Mouse (Mus musculus) MEL (cell line): ENCODE measurements around the gene Tifa. TPM values are rescaled to one million over a fixed set of nuclear protein-coding genes. Genes with fewer than 3 reads are reported as not detected.

ENCODE experiments used
- DNase-seq: peaks from one replicate; pipeline ENCODE4 v3.0.0; 2011; ENCODE audit warnings: low read depth, low spot score
- H3K27ac ChIP-seq: 2 replicates; pipeline ENCODE4 v1.5.1; 2012; ENCODE audit warnings: low read depth, mild to moderate bottlenecking, control low read depth, low read length, moderate library complexity; ENCODE audit not compliant: control insufficient read depth
- H3K27me3 ChIP-seq, 2 experiments: fragments of 150-350 bp in 1 of 2; sonication (generic) in 1 of 2; 2 replicates each; pipeline ENCODE4 v1.6.1; 2012; ENCODE audit warnings: low read length in 2 of 2, mild to moderate bottlenecking in 2 of 2, improper control_type of control experiment in 1 of 2, moderate library complexity in 1 of 2; ENCODE audit not compliant: insufficient read depth in 2 of 2, control insufficient read depth in 1 of 2
- H3K36me3 ChIP-seq, 2 experiments: 2 replicates each; pipeline ENCODE4 v1.6.1; 2012 to 2014; ENCODE audit warnings: low read length in 2 of 2, improper control_type of control experiment in 1 of 2, inconsistent platforms in 1 of 2, mild to moderate bottlenecking in 1 of 2; ENCODE audit not compliant: insufficient read depth in 2 of 2, control insufficient read depth in 1 of 2
- H3K4me1 ChIP-seq, 2 experiments: fragments of 150-350 bp in 1 of 2; sonication (generic) in 1 of 2; 2 replicates each; pipeline ENCODE4 v1.6.1; 2012; ENCODE audit warnings: low read length in 2 of 2, improper control_type of control experiment in 1 of 2, mild to moderate bottlenecking in 1 of 2; ENCODE audit not compliant: insufficient read depth in 2 of 2, control insufficient read depth in 1 of 2
- H3K4me3 ChIP-seq, 2 experiments: fragments of 150-350 bp in 1 of 2; sonication (generic) in 1 of 2; 2 replicates each; pipeline ENCODE4 v1.5.1; 2012; ENCODE audit warnings: low read depth in 2 of 2, low read length in 2 of 2, mild to moderate bottlenecking in 2 of 2, moderate library complexity in 2 of 2, control low read depth in 1 of 2, improper control_type of control experiment in 1 of 2; ENCODE audit not compliant: control insufficient read depth in 1 of 2, insufficient read depth in 1 of 2
- H3K79me2 ChIP-seq: 2 replicates; pipeline ENCODE4 v1.6.1; 2012; ENCODE audit warnings: mild to moderate bottlenecking, low read length, moderate library complexity; ENCODE audit not compliant: control insufficient read depth, poor library complexity, insufficient read depth
- H3K9ac ChIP-seq: 2 replicates; pipeline ENCODE4 v1.6.1; 2012; ENCODE audit warnings: low read depth, mild to moderate bottlenecking, control low read depth, low read length, moderate library complexity; ENCODE audit not compliant: control insufficient read depth, poor library complexity, severe bottlenecking
- H3K9me3 ChIP-seq: fragments of 150-350 bp; sonication (generic); replicated peaks from 2 replicates; pipeline ENCODE4 v1.6.1; 2012; ENCODE audit warnings: mild to moderate bottlenecking, low read length, improper control_type of control experiment, moderate library complexity; ENCODE audit not compliant: insufficient read depth
- BHLHE40 ChIP-seq: IDR thresholded peaks from 2 replicates; pipeline ENCODE4 v1.6.1; 2012; ENCODE audit warnings: low read depth, mild to moderate bottlenecking, inconsistent platforms, low read length, improper control_type of control experiment, borderline replicate concordance
- CHD1 ChIP-seq: IDR thresholded peaks from 2 replicates; pipeline ENCODE4 v1.6.1; 2012; ENCODE audit warnings: low read depth, mild to moderate bottlenecking, inconsistent platforms, low read length, improper control_type of control experiment
- CHD2 ChIP-seq: IDR thresholded peaks from 2 replicates; pipeline ENCODE4 v1.6.1; 2011; ENCODE audit warnings: low read length, improper control_type of control experiment
- CTCF ChIP-seq, 3 experiments: IDR thresholded peaks in 2 of 3; conservative IDR thresholded peaks in 1 of 3; 2 replicates each; pipeline ENCODE4 v1.5.1; 2011 to 2012; ENCODE audit warnings: low read length in 3 of 3, low read depth in 2 of 3, mild to moderate bottlenecking in 2 of 3, improper control_type of control experiment in 1 of 3, inconsistent platforms in 1 of 3, mixed read lengths in 1 of 3, moderate library complexity in 1 of 3; ENCODE audit not compliant: control insufficient read depth in 1 of 3, insufficient read depth in 1 of 3, poor library complexity in 1 of 3, severe bottlenecking in 1 of 3
- E2F4 ChIP-seq: IDR thresholded peaks from 2 replicates; pipeline ENCODE4 v1.6.1; 2011; ENCODE audit warnings: low read depth, low read length, improper control_type of control experiment, borderline replicate concordance
- ELF1 ChIP-seq: IDR thresholded peaks from 2 replicates; pipeline ENCODE4 v1.6.1; 2014; ENCODE audit warnings: low read depth, mild to moderate bottlenecking, inconsistent platforms, low read length, improper control_type of control experiment, moderate library complexity
- EP300 ChIP-seq, 2 experiments: IDR thresholded peaks; 2 replicates each; pipeline ENCODE4 v1.6.1; 2011; ENCODE audit warnings: improper control_type of control experiment in 2 of 2, low read length in 2 of 2, low read depth in 1 of 2, mild to moderate bottlenecking in 1 of 2
- ETS1 ChIP-seq: IDR thresholded peaks from 2 replicates; pipeline ENCODE4 v1.6.1; 2012; ENCODE audit warnings: low read depth, mild to moderate bottlenecking, inconsistent platforms, low read length, improper control_type of control experiment, moderate library complexity
- GABPA ChIP-seq: IDR thresholded peaks from 2 replicates; pipeline ENCODE4 v1.6.1; 2012; ENCODE audit warnings: low read depth, mild to moderate bottlenecking, inconsistent platforms, low read length, improper control_type of control experiment, moderate library complexity
- GATA1 ChIP-seq: IDR thresholded peaks from 2 replicates; pipeline ENCODE4 v1.6.1; 2011; ENCODE audit warnings: low read depth, low read length, improper control_type of control experiment
- HCFC1 ChIP-seq: IDR thresholded peaks from 2 replicates; pipeline ENCODE4 v1.6.1; 2012; ENCODE audit warnings: low read depth, mild to moderate bottlenecking, inconsistent platforms, low read length, improper control_type of control experiment, moderate library complexity
- JUND ChIP-seq: IDR thresholded peaks from 2 replicates; pipeline ENCODE4 v1.6.1; 2011; ENCODE audit warnings: low read depth, mild to moderate bottlenecking, improper control_type of control experiment, low read length
- KAT2A ChIP-seq: conservative IDR thresholded peaks from 2 replicates; pipeline ENCODE4 v1.6.1; 2012; ENCODE audit warnings: low read depth, low read length, improper control_type of control experiment, inconsistent platforms
- MAFK ChIP-seq: IDR thresholded peaks from 2 replicates; pipeline ENCODE4 v1.6.1; 2011; ENCODE audit warnings: low read depth, mild to moderate bottlenecking, low read length, improper control_type of control experiment, borderline replicate concordance
- MAX ChIP-seq: IDR thresholded peaks from 2 replicates; pipeline ENCODE4 v1.6.1; 2011; ENCODE audit warnings: low read length, improper control_type of control experiment
- MAZ ChIP-seq: IDR thresholded peaks from 2 replicates; pipeline ENCODE4 v1.6.1; 2012; ENCODE audit warnings: low read depth, mild to moderate bottlenecking, inconsistent platforms, low read length, improper control_type of control experiment
- MEF2A ChIP-seq: IDR thresholded peaks from 2 replicates; pipeline ENCODE4 v1.6.1; 2014; ENCODE audit warnings: low read depth, mild to moderate bottlenecking, inconsistent platforms, low read length, improper control_type of control experiment; ENCODE audit not compliant: poor library complexity, insufficient replicate concordance, severe bottlenecking; ENCODE audit errors: extremely low read depth
- MXI1 ChIP-seq: IDR thresholded peaks from 2 replicates; pipeline ENCODE4 v1.6.1; 2011; ENCODE audit warnings: mild to moderate bottlenecking, low read depth, low read length, improper control_type of control experiment
- MYB ChIP-seq: IDR thresholded peaks from 2 replicates; pipeline ENCODE4 v1.6.1; 2011; ENCODE audit warnings: mild to moderate bottlenecking, low read depth, low read length, improper control_type of control experiment
- MYC ChIP-seq: IDR thresholded peaks from 2 replicates; pipeline ENCODE4 v1.6.1; 2011; ENCODE audit warnings: low read depth, mild to moderate bottlenecking, low read length, improper control_type of control experiment, moderate library complexity
- NELFE ChIP-seq: IDR thresholded peaks from 2 replicates; pipeline ENCODE4 v1.6.1; 2011; ENCODE audit warnings: low read depth, low read length, improper control_type of control experiment
- NRF1 ChIP-seq: IDR thresholded peaks from 2 replicates; pipeline ENCODE4 v1.6.1; 2014; ENCODE audit warnings: low read depth, mild to moderate bottlenecking, inconsistent platforms, low read length, improper control_type of control experiment, moderate library complexity; ENCODE audit not compliant: poor library complexity, insufficient read depth, severe bottlenecking
- POLR2A ChIP-seq, 2 experiments: IDR thresholded peaks; 2 replicates each; pipeline ENCODE4 v1.6.1; 2011 to 2012; ENCODE audit warnings: low read length in 2 of 2, mild to moderate bottlenecking in 2 of 2, control low read depth in 1 of 2, improper control_type of control experiment in 1 of 2, low read depth in 1 of 2, moderate library complexity in 1 of 2; ENCODE audit not compliant: control insufficient read depth in 1 of 2, insufficient read depth in 1 of 2, poor library complexity in 1 of 2
- POLR2AphosphoS5 ChIP-seq: IDR thresholded peaks from 2 replicates; pipeline ENCODE4 v1.6.1; 2012; ENCODE audit warnings: low read depth, borderline replicate concordance, mild to moderate bottlenecking, inconsistent platforms, low read length, moderate library complexity, mixed read lengths
- RAD21 ChIP-seq: IDR thresholded peaks from 2 replicates; pipeline ENCODE4 v1.6.1; 2011; ENCODE audit warnings: mild to moderate bottlenecking, low read depth, low read length, improper control_type of control experiment
- RCOR1 ChIP-seq: IDR thresholded peaks from 2 replicates; pipeline ENCODE4 v1.6.1; 2012; ENCODE audit warnings: low read depth, mild to moderate bottlenecking, inconsistent platforms, low read length, improper control_type of control experiment
- SIN3A ChIP-seq: IDR thresholded peaks from 2 replicates; pipeline ENCODE4 v1.6.1; 2012; ENCODE audit warnings: low read length, improper control_type of control experiment, inconsistent platforms
- SMC3 ChIP-seq: IDR thresholded peaks from 2 replicates; pipeline ENCODE4 v1.6.1; 2011; ENCODE audit warnings: low read depth, low read length, improper control_type of control experiment
- TAL1 ChIP-seq: IDR thresholded peaks from 2 replicates; pipeline ENCODE4 v1.6.1; 2012; ENCODE audit warnings: mild to moderate bottlenecking, inconsistent platforms, low read length, moderate library complexity, mixed read lengths
- TBP ChIP-seq: IDR thresholded peaks from 2 replicates; pipeline ENCODE4 v1.8.0; 2011; ENCODE audit warnings: low read depth, low read length, improper control_type of control experiment
- TCF12 ChIP-seq: IDR thresholded peaks from 2 replicates; pipeline ENCODE4 v1.6.1; 2014; ENCODE audit warnings: low read depth, mild to moderate bottlenecking, inconsistent platforms, low read length, improper control_type of control experiment, moderate library complexity
- UBTF ChIP-seq: IDR thresholded peaks from 2 replicates; pipeline ENCODE4 v1.6.1; 2012; ENCODE audit warnings: low read depth, mild to moderate bottlenecking, inconsistent platforms, low read length, improper control_type of control experiment, moderate library complexity, borderline replicate concordance; ENCODE audit not compliant: insufficient read depth
- USF1 ChIP-seq: IDR thresholded peaks from 2 replicates; pipeline ENCODE4 v1.6.1; 2014; ENCODE audit warnings: low read depth, mild to moderate bottlenecking, inconsistent platforms, low read length, improper control_type of control experiment, moderate library complexity
- USF2 ChIP-seq, 2 experiments: IDR thresholded peaks; 2 replicates each; pipeline ENCODE4 v1.6.1; 2011 to 2012; ENCODE audit warnings: improper control_type of control experiment in 2 of 2, low read length in 2 of 2, borderline replicate concordance in 1 of 2, inconsistent platforms in 1 of 2, low read depth in 1 of 2, mild to moderate bottlenecking in 1 of 2; ENCODE audit not compliant: insufficient read depth in 1 of 2
- ZC3H11A ChIP-seq: IDR thresholded peaks from 2 replicates; pipeline ENCODE4 v1.6.1; 2012; ENCODE audit warnings: low read depth, mild to moderate bottlenecking, inconsistent platforms, low read length, improper control_type of control experiment
- ZKSCAN1 ChIP-seq: IDR thresholded peaks from 2 replicates; pipeline ENCODE4 v1.6.1; 2012; ENCODE audit warnings: low read depth, mild to moderate bottlenecking, inconsistent platforms, low read length, improper control_type of control experiment, moderate library complexity
- ZMIZ1 ChIP-seq: IDR thresholded peaks from 2 replicates; pipeline ENCODE4 v1.6.1; 2012; ENCODE audit warnings: low read depth, mild to moderate bottlenecking, inconsistent platforms, low read length, improper control_type of control experiment, moderate library complexity
- polyA plus RNA-seq, 2 experiments: library from polyadenylated mRNA; stranded (reverse) in 1 of 2; unstranded in 1 of 2; fragments of >175 nt in 1 of 2; fragments of >200 nt in 1 of 2; gene quantifications; 2 replicates each; pipeline versions ENCODE4 v1.2.1 to v1.2.4; 2012; ENCODE audit warnings: low replicate concordance in 2 of 2, low read depth in 1 of 2; ENCODE audit not compliant: insufficient read length in 2 of 2, insufficient read depth in 1 of 2, missing spikeins in 1 of 2
- total RNA-seq: library from RNA; depleted of rRNA; stranded (reverse); fragments of 300-350 nt; gene quantifications from 2 replicates; pipeline ENCODE4 v1.2.3, GENCODE M21; 2012

The Tifa gene
- total and polyA plus RNA-seq, 3 experiments, result 1.7 to 3.0 TPM; not detected in 1

GRCm38 (mm10) chr3:127757886-127758301 lies 31.7 kb upstream of the Tifa start:
- Histone ChIP-seq H3K4me3 (0 out of 4 replicates have a peak overlapping the region, but pooled peaks of 1 of the 2 experiments have one; percentile 10), H3K27ac (peak overlapping the region; percentile 62), H3K4me1 (peaks cover 15 to 32% of the 10 kb centered on the region in 2 experiments), H3K27me3 (no peaks in the 10 kb centered on the region), H3K36me3 (peaks cover 0 to 26% of the 10 kb centered on the region in 2 experiments; a peak in 2 of 4 replicates), H3K9ac (no peak overlapping the region), H3K9me3 (no peaks in the 10 kb centered on the region), H3K79me2 (no peaks in the 10 kb centered on the region)
- DNase-seq, result peak; percentile 87
- TF ChIP-seq CHD2 (no peak), MYB (no peak), MYC (peak; percentile 83), ZMIZ1 (no peak), EP300 (IDR thresholded peaks at IDR 0.05; ENCODE audit: low read depth in 1 of 2, low read length in 2 of 2) (peak; percentile 82 to 93), MAX (peak; percentile 68; the same call in 1 of the 2 replicates), TBP (no peak), POLR2AphosphoS5 (no peak), MAZ (peak; percentile 64; the same call in 1 of the 2 replicates), POLR2A (IDR thresholded peaks at IDR 0.05; ENCODE audit: control insufficient read depth in 1 of 2, insufficient read depth in 1 of 2, low read depth in 1 of 2, low read length in 2 of 2, poor library complexity in 1 of 2) (no peak), RCOR1 (no peak; the same call in 1 of the 2 replicates), GATA1 (peak; percentile 91), SMC3 (no peak; the same call in 1 of the 2 replicates), TCF12 (peak; percentile 86), MEF2A (peak; percentile 100), ELF1 (no peak), NELFE (no peak), ZKSCAN1 (no peak), UBTF (no peak), CTCF (IDR thresholded peaks at IDR 0.05 in 2 of 3, conservative IDR thresholded peaks at IDR 0.05 in 1 of 3; ENCODE audit: control insufficient read depth in 1 of 3, insufficient read depth in 1 of 3, low read depth in 2 of 3, low read length in 3 of 3, poor library complexity in 1 of 3, severe bottlenecking in 1 of 3) (no peak), HCFC1 (0 out of 2 replicates have a peak, but pooled peaks have one; percentile 32), JUND (no peak), NRF1 (no peak), ETS1 (peak; percentile 93), TAL1 (peak; percentile 65), MXI1 (peak; percentile 71), MAFK (peak; percentile 52; the same call in 1 of the 2 replicates), E2F4 (no peak), ZC3H11A (no peak), BHLHE40 (peak; percentile 79), RAD21 (no peak), KAT2A (no peak), CHD1 (no peak), USF2 (IDR thresholded peaks at IDR 0.05; ENCODE audit: borderline replicate concordance in 1 of 2, insufficient read depth in 1 of 2, low read depth in 1 of 2, low read length in 2 of 2) (no peak), GABPA (no peak), SIN3A (no peak; the same call in 1 of the 2 replicates), USF1 (peak; percentile 69)
